Mouse (Mus musculus): ENCODE results near the gene Kif17. TPM values are rescaled to one million over a fixed set of nuclear protein-coding genes. Genes with fewer than 3 reads are reported as not detected.
"Not testable (repeated sequence)": the region's sequence is repeated elsewhere in the genome, so short reads cannot be mapped to it uniquely, and the experiment has no call there.

The Kif17 gene
- total RNA-seq, 2 experiments from 2014 or later: 17.8 to 18.3 TPM

DNA sequence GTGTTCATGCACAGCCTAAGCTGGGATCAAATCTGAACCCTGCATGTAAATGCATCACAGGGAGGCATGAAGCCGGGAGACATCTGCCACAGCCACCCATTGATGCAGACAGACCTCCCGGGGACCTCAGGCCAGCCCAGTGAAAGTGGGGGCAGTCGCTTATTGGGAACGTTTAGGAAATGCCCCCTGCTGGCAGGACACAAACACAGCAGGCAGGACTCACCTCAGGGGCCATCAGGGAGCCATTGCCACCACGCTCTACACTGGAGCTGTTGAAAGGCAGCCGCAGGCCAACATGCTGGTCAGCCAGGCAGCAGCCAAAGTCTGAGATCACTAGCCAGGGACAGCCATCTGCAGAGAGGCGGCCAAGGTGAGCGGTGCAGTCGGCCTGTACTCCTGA, 65.5 kb downstream of the Kif17 start:
- DNase-seq: no peak

DNA sequence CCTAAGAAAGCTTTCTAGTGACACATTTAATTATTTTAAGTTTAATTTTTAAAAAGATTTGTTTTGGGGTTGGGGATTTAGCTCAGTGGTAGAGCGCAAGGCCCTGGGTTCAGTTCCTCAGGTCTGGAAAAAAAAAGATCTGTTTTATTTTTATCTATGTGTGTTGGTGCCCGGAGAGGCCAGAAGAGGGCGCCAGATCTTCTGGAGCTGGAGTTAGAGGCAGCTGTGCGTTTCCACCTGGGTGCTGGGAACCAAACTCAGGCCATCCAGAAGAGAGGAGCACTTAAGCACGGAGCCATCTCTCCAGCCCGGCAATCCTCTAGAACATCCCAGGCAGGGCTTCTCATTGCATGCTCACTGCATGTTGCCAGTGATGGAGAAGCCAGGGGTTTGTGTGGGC, 66.1 kb downstream of the Kif17 start:
- DNase-seq: no peak

DNA sequence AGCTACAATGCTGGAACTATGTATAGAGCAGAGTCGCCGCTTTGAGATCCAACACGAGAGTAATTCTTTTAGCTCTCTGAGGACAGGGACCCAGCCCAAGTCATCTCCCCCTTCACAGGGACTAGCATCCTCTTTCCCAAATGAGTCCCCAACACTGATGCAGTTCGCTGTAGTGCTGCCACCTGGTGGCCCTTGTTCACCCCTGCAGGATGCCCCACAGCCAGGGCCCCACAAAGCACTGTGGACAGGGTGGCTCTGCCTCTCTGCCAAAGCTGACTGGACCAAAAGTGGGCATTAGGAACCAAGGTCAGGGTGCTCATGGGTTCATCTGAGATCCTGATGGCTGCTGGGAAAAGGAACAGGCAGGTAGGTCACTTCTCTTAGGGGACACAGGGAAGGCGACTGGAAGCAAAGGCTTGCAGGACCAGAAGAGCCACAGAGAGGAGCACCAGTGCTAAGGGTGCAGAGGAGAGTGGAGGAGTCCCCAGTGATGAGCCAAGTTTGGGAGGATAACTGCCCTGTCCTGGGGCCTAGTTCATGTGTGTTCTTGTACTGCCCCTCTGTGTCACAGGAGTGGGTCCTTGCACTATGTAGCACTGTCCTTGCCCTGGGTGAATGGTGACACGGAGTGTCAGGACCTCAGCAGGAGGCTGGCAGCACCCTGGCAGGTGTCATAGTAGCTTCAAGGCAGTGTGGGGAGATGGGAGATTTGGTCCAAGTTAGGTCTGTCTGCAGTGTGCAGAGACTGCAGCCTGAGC, 68.5 kb downstream of the Kif17 start:
- DNase-seq: peak in 1 of 2 experiments; percentile 50

DNA sequence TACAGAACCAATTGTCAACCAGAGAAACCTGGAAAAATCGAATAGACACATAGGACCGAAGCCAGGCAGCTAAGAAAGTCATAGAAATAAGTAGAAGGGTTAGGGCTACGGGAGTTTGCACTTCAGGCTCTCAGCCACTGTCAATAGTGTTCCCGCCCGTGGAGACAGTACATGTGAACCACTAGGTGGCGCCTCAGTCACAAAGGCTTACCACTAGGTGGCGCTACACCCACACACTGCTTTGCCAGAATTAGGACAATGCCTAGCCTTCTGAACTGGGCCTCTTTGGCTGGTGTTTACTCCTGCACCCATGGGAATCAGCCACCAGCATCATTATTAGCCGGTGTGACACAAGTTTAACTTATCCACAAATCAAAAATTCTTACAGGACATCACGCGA, 69.3 kb downstream of the Kif17 start:
- DNase-seq: peak; percentile 73 to 82

DNA sequence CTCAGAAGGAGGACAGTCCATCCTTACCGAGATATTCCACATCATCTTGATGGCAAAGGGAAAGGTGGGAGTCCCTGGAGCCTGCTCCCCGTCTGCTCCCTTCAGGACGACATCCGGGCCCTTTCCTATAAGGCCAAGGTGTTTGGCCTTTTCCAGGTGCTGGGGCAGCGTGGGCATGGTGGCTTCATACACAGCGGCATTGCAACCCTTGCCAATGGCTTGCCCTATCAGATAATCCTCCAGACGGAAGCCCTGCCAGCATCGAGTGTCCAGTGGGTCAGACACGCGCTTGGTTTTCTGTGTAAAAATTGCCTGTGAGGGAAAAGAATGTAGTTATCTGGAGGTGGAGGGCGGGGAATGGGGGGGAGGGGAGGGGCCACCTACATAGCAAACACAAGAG, 70.5 kb downstream of the Kif17 start:
- no peak for DNase-seq

DNA sequence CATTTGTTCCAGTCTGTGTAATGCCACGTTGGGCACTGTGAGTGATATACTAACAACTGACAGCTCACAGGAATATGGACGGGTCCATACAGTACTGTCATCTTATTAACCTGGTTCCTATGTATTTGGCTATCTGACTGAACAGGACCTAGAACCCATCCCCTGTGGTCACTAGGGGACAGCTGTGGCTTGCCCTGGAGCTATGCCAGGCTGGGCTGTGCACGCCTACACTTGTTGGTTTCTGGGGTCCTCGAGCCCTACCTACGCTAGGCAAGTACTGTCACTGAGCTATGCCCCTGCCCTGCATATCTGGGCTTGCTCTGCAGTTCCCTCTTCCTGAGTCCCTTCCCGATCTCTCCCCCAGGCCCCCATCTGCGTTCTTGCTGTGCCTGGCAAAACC, 71.3 kb downstream of the Kif17 start:
- DNase-seq: no peak

DNA sequence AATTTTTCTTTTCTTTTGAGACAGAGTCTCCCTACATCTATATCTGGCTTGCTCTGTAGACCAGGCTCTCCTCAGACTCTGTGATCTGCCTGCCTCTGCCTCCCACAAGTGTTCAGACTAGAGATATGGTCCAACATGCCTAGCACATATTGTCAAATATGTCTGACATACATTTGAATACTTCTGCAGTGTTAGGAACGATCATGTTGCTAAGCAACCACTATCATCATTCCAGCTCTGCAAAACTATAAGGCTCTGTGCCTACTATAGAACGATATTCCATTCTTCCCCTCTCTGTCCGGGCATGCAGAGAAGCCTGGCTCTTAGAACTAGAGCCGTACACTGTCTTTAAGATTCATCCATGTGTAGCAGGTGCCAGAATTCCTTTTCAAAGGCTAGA, 72.5 kb downstream of the Kif17 start:
- no peak for DNase-seq

DNA sequence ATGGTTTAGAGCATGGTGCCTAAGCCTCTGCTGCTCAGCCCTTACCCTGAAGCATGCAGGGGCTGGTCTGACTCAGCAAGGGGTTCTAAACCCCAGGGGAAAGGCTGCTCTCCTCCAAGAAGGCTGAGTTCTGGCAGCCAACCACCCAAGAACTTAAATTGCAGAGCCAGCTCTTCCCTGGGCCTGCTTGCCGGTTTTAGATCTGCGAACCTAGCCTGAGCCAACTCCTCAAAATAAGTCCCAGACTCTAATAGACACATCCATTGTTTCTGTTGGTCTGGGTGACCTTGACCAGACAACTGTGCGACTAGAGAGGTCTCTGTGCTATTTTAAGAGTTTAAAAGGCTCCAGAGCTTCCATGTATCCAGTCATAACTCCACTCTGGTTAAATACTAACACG, 73.5 kb downstream of the Kif17 start:
- DNase-seq: no peak

DNA sequence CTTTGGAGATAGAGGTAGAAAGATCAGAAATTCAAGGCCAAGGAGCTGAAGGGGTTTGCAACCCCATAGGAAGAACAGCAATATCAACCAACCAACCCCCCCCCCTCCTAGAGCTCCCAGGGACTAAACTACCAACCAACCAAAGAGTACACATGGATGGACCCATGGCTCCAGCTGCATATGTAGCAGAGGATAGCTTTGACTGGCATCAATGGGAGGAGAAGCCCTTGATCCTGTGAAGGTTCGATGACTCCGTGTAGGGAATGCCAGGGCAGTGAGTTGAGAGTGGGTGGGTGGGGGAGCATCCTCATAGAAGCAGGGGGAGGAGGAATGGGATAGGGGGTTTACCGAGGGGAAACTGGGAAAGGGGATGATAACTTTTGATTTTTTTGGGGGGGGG, 74.2 kb downstream of the Kif17 start:
- DNase-seq: no peak

DNA sequence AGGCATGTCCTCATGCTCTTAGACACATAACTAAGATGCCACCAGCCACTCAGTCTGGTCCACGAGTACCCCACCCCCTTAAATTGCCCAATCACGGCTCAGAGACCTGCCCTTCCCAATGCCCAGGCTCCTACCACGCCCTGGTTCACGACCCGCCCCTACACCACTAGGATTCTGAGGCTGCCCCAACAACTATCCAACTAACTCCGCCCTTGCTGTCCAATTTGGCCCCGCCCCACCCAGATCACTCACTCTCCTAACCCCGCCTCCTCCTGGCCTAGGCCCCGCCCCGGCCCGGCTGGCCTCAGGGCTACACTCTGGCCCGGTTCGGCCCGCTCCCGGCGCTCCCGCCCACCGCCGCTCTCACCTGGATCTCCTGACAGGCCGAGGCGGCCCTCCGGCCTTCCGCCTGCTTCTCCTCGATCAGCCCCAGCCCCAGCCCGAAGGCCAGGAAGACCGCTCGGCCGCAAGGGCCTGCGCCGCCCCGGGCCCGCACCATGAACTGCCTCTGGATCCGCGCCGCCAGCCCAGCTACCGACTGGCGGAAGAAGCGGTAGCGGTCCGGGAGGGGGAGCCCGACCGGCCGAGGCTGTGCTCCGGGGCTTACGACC, 75.3 kb downstream of the Kif17 start:
- peak; percentile 91 to 94 for DNase-seq

DNA sequence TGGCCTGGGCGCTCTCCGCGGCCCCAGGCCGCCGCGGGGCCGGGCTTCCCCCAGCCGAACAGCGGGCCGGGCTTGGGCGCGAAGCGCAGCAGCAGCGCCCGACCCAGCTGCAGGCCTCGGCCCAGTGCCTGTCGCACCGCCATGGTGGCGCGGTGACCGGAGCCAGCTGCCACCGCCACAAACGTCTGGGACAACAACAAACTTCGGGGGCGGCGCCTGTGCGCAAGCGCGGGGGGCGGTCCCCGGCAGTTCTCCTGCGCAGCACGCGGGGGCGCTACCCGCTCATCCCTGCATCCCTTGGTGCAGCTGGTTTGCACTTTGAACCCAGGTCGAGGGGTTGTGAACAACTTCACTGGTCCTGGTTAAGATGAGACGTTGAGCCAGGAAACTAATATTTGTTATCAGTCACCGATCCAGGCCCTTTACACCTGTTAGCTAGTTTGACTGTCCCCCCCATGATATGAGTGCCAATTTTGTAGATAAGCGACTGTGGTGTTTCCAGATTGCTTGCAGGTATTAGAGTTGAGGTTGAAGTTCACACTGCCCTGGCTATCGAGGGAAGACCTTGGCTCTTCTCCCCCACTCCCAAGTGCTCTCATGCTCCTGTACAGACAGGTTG, 76.0 kb downstream of the Kif17 start, which contains the start of gene Pink1:
Pink1 (minus strand) TSS at position 231 of the 619 bp plus-strand sequence.
- DNase-seq: peak; percentile 92

DNA sequence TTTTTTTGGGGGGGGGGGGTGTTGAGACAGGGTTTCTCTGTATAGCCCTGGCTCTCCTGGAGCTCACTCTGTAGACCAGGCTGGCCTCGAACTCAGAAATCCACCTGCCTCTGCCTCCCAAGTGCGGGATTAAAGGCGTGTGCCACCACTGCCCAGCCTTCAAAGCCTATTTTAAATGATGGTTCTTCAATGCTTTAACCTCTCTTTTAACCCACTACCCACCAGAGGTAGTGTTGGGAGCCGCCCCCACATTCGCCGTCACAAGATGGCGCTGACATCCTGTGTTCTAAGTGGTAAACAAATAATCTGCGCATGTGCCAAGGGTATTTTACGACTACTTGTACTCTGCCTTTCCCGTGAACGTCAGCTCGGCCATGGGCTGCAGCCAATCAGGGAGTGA, 76.9 kb downstream of the Kif17 start:
- DNase-seq: not testable (repeated sequence)

DNA sequence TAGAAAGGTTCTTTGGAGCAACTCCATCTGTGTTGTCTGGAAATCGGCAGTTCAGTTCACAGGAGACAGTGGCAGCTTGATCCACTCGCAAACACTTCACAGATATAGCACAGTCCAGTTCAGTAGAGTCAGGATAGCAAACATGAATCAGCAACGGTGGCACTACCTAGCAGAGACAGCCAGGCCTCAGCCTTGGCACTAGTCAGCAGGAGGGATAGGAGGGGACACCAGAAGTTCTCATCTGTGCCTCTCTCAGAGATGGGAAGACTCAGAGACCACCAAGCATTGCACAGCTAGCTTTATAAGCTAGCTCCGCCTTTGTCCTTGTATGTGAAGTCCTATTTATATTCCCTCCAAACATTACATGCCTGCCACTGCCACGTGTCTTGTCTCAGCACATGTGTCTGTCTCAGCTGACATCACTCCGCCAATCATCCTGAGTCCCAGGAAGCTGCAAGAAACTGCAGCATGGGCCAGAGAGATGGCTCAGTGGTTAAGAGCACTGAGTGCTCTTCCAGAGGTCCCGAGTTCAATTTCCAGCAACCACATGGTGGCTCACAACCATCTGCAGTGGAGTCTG, 77.7 kb downstream of the Kif17 start:
- DNase-seq: no peak

DNA sequence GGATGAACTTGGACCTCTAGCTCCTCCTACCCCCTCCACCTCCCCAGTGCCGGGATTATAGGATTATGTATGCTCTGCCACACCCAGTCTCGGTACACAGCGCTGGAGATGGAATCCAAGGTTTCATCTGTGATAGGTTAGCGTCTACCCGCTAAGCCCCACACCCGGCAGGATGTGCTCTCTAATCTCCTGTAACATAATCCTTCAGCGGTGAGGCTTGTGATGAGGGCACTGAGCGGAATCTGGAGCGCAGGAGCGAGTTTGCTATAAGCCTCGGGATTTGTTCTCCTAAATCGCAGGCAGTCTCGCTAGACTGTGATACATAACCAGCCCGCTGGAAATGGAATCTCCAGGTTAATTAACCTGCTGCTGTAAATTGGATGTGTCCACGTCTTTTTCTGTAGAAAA, 80.0 kb downstream of the Kif17 start:
- DNase-seq: no peak

DNA sequence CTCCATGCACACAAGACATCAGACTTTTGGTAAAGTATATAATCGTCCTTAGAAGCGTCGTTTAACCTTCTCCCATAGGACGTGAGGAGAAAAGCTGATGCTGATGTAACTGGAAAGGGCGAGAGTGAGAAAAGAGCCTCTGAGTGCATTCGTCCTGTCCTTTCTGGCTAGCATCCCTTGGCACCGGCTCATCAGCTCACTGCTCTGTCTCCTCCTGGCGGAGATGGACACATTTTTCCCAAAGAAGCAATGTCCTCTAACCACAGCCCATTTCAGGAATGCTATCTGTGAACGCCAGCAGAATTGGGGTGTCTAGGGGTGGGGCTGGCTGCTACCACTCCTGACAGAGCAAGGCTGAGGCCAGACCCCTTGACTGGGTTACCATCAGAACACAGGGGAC, 81.4 kb downstream of the Kif17 start:
- DNase-seq: no peak

DNA sequence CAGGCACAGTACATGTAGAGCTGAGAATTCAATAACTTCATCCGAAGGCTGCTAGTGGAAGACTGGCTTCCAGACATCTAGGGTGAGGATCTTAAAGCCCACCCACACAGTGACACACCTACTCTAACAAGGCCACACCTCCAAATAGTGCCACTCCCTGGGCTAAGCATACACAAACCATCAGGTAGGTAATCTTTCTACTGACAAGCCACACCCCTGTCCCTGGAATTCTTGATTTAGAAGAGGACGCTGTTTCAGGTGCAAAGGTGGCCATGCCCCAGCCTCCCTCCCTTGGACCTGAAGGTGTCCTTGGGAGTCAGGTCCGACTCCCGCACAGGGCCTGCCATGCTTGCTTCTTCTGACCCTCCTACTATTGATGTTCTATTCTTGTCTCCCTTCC, 82.9 kb downstream of the Kif17 start:
- DNase-seq: no peak

DNA sequence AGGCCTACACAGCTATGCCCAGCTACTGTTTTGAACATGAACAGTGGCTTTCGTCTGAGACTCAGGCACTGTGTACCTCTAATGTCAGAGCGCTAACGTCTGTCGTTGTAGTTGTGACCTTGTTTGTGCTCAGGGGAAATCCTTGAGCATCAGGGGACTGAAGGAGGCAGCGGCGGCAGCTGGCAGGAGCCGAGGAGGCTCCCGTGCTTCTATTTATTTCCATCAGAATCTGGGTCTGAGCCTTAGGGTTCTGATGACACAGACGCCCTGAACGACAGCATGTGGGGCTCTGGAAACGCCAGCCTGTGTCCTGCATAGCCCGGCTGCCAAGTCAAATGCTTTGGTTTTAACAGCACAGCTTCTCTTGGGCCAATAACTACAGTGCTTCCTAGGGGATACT, 84.8 kb downstream of the Kif17 start:
- no peak for DNase-seq

DNA sequence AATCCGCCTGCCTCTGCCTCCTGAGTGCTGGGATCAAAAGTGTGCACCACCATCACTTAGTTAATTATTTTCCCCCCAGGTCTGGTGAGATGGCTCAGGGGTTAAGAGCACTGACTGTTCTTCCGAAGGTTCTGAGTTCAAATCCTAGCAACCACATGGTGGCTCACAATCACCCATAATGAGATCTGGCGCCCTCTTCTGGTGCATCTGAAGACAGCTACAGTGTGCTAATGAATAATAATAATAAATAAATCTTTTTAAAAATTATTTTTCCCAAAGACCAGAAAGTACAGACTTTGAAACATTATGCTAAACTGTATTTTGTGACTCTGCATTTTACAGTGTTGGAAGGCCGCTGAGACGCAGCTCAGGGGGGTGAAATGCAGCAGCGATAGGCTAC, 85.4 kb downstream of the Kif17 start:
- DNase-seq: no peak

DNA sequence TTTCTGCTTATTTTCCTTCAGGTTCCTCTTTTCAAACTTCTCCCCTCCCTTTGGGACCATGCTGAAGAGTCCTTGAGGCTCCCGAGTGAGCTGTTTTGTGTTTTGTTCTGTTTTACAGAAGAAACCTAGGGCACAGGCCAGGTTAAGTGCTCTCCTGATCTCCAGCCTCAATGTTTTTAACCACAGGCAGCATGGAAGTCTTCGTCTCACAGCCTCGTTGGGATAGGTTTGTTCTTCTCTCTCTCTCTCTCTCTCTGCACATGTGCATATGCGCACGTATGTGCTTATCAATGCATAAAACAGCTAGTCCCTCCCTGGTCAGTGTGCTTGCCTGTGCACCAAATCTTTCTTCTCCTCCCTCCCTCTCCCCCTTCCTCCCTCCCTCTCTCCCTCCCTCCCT, 86.6 kb downstream of the Kif17 start:
- DNase-seq: no peak

DNA sequence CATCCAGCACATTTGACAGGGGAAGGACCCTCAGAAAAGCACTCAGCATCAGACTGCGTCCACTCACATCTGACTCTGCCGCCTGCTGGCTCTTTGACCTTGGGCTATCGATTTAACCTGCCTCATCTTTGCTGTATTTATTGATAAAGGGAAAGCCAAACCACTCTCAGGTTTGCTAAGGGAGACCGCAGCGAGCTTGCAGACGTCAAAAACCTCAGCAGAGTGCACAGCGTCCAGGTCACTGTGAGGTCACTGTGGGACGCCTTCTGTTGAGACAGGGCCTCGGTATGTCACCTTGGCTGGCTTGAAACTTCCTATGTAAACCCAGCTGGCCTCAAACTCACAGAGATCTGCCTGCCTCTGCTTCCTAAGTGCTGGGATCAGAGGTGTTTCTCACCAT, 87.1 kb downstream of the Kif17 start:
- no peak for DNase-seq

DNA sequence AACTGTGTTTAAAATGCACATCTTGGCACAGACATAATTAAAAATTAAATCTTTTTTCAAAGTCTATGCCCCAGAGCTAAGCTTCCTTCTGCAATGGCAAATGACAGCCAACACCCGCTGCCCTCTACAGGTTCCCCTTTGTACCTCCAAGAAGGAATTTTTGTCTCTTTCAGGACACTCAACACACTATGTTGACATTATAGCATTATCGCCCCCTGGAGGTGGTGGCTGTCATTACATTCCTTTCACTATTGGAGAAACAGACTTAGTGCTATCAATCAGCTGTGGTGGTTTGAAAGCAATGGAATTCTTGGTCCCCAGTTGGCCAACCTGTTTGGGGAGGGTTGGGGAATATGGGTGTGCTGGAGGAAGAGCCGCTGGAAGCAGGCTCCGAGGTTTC, 89.7 kb downstream of the Kif17 start:
- no peak for DNase-seq

DNA sequence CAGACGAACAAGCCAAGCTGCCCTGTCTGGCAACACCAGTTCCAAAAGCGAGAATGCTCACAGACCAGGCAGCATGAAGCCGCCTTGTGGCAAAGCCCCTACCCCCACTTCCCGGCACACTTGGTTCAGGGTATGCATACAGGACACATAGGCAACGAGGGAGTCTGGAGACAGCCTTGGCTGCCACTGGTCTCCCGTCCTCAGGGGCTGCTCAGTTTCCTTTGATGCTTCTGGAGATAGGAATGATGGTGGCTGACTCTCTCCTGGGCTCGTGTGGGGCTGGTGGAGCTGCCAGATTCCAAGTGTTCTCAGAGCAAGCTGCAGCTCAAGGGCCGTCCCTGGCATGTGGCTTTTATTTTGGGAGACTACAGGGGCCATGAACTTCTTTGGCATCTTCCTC, 91.2 kb downstream of the Kif17 start:
- no peak for DNase-seq

DNA sequence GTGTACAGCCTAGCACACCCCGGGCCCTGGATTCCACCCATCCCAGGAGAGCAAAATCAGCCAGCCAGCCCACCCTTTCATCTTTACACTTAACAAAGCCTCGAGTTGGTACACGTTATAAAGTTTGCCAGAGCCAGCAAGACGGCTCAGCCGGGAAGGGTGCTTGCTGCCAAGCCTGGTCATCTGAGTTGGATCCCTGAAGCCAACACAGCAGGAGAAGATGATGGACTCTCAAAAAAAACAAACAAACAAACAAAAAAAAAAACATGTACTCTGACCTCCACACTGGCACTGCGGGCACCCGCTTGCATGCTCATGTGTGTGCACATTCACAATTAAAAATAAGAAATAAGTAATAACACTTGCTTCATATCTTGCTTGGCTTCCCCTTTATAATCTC, 91.8 kb downstream of the Kif17 start:
- DNase-seq: no peak

DNA sequence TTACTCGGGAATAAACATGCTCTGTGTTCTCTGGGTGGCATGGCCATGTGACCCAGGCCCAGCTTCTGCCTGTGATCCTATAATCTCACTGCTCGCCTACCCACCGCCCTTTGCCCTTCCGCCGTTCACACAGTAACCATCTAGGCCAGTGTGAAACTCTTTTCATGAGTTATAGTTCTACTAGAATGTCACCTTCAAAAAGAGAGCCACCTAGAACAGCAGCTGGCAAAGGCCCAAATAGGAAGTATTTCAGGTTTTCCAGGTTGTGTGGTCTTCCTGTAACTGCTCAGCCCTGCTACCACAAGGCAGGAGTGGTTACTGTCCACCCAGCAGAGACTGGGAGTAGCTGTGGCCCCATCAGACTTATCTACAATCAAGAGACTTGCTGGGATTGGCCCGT, 92.5 kb downstream of the Kif17 start:
- DNase-seq: no peak
